Mouse (Mus musculus) C2C12 (cell line): ENCODE data around the gene Me1. TPM values are rescaled to one million over a fixed set of nuclear protein-coding genes. Genes with fewer than 3 reads are reported as not detected.

Experiments used
- H3K27me3 ChIP-seq: one replicate; pipeline ENCODE4 v1.6.1; 2011; ENCODE audit not compliant: control insufficient read depth, insufficient read depth, insufficient read length
- H3K36me3 ChIP-seq: one replicate; pipeline ENCODE4 v1.6.1; 2011; ENCODE audit not compliant: control insufficient read depth, insufficient read depth
- H3K4me3 ChIP-seq: one replicate; pipeline ENCODE4 v1.5.1; 2011; ENCODE audit warnings: mild to moderate bottlenecking, control low read depth; ENCODE audit not compliant: poor library complexity, insufficient read depth, severe bottlenecking
- H3K79me2 ChIP-seq: one replicate; pipeline ENCODE4 v1.6.1; 2011; ENCODE audit not compliant: control insufficient read depth, insufficient read depth
- H3K79me3 ChIP-seq: one replicate; pipeline ENCODE4 v1.6.1; 2011; ENCODE audit warnings: low read depth, control low read depth
- H3ac ChIP-seq: one replicate; pipeline ENCODE3; 2011; ENCODE audit warnings: low read depth; ENCODE audit not compliant: control insufficient read depth, insufficient read length
- CEBPB ChIP-seq: IDR thresholded peaks from one replicate; pipeline ENCODE4 v1.6.1; 2011; ENCODE audit warnings: low read depth, mild to moderate bottlenecking, control low read depth, moderate library complexity
- CTCF ChIP-seq: IDR thresholded peaks from one replicate; pipeline ENCODE4 v1.5.1; 2011; ENCODE audit not compliant: control insufficient read depth, insufficient read depth, insufficient read length
- FOSL1 ChIP-seq: IDR thresholded peaks from one replicate; pipeline ENCODE4 v1.8.0; 2011; ENCODE audit warnings: mild to moderate bottlenecking, low read length; ENCODE audit not compliant: poor library complexity, insufficient read depth, severe bottlenecking
- MAX ChIP-seq: IDR thresholded peaks from one replicate; pipeline ENCODE4 v1.6.1; 2011; ENCODE audit warnings: mild to moderate bottlenecking, control low read depth
- MYOD1 ChIP-seq: IDR thresholded peaks from one replicate; pipeline ENCODE4 v1.6.1; 2011; ENCODE audit warnings: low read depth; ENCODE audit not compliant: control insufficient read depth, insufficient read length
- MYOG ChIP-seq: IDR thresholded peaks from one replicate; pipeline ENCODE4 v1.6.1; 2011; ENCODE audit not compliant: control insufficient read depth, insufficient read length; ENCODE audit errors: extremely low read depth
- USF1 ChIP-seq: IDR thresholded peaks from one replicate; pipeline ENCODE4 v1.6.1; 2011; ENCODE audit warnings: low read depth, mild to moderate bottlenecking, control low read depth, moderate library complexity
- polyA plus RNA-seq: library from polyadenylated mRNA; unstranded; fragments of >200 nt; fragmentation: generic; extraction: Trizol; gene quantifications from one replicate; pipeline ENCODE4 v1.2.1, GENCODE M21; 2012; ENCODE audit warnings: missing spikeins

Me1 gene
- polyA plus RNA-seq, 1 experiment = 50.1 TPM

- no peaks in the 10 kb centered on the region for H3K27me3 ChIP-seq
- no peaks in the 10 kb centered on the region for H3K79me2 ChIP-seq
- TF ChIP-seq CTCF (no peak), USF1 (no peak), FOSL1 (no peak), MAX (no peak), CEBPB (no peak)
- no peak overlapping the region for H3K4me3 ChIP-seq
- no peak overlapping the region for H3ac ChIP-seq
- no peaks in the 10 kb centered on the region for H3K79me3 ChIP-seq
- H3K36me3 ChIP-seq = no peaks in the 10 kb centered on the region
Observed at GRCm38 (mm10) chr9:86728214-86728814, 32.6 kb upstream of the Me1 start.

- no peaks in the 10 kb centered on the region for H3K79me3 ChIP-seq
- H3K36me3 ChIP-seq = no peaks in the 10 kb centered on the region
- TF ChIP-seq MYOD1 (no peak), FOSL1 (no peak), CEBPB (no peak), MAX (no peak), MYOG (no peak), CTCF (no peak), USF1 (no peak)
- no peaks in the 10 kb centered on the region for H3K79me2 ChIP-seq
- H3ac ChIP-seq = no peak overlapping the region
- H3K27me3 ChIP-seq = no peaks in the 10 kb centered on the region
- no peak overlapping the region for H3K4me3 ChIP-seq
Observed at GRCm38 (mm10) chr9:86726381-86726720, 30.6 kb upstream of the Me1 start.

DNA sequence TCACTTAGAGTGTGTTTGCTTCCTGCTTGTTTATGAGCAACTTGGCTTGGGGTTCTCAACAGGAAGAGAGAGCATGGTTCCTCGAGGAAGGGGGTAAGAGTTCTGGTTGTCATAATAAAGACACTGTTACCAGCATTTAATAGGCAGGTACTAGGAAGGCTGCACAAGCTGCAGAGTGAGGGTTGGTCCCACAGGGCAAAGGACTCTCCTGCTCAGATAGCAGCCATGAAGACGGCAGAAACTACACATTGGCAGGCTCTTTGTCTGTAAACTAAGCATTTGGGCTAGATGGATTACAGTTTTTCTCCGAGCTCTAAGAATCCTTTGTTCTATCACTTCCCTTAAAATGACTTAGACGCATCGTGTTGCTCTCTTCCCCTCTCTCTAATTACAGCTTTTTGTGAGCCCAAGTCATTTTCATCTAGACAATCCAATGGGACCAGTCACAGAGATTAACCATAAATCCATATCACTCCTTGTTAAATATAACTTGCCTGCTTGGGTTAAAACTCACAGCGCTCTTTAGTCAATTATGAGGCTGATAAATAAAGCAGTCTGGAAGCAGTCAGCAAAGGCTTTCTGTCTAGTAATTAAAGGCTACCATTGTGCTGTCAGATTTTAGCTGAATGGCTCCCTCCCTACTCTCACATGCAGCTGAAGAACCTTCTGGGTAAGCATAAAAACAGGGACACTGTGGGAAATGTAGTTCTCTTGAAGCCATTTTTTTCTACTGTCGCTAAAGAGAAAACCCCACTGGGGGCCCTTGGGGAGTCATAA lies 30.0 kb upstream of the Me1 start:
- Histone ChIP-seq H3K27me3 (no peaks in the 10 kb centered on the region), H3K79me2 (no peaks in the 10 kb centered on the region), H3K4me3 (no peak overlapping the region), H3K36me3 (no peaks in the 10 kb centered on the region), H3K79me3 (no peaks in the 10 kb centered on the region), H3ac (no peak overlapping the region)
- no peak for TF ChIP-seq CTCF
- no peak for TF ChIP-seq USF1
- no peak for TF ChIP-seq MAX
- no peak for TF ChIP-seq MYOD1
- no peak for TF ChIP-seq FOSL1
- TF ChIP-seq MYOG = no peak

DNA sequence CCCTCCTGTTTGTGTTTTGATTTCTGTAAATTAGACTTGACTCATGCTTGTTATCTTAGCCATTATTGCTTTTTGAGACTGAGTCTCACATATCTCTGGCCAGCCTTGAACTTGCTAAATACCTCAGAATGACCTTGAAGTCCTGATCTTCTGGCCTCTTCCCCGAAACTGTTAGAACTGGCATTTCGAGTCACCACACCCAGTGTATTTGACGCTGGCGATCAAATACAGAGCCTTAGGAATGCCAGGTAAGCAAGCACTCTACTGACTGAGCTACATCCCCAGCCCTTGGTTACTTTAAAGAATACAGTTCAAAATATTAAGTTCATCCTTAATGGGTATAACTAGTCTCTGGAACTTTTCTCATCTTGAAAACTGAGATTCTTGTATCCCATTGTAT lies 29.3 kb upstream of the Me1 start:
- TF ChIP-seq FOSL1 = no peak
- no peak for TF ChIP-seq CEBPB
- no peak for TF ChIP-seq MYOG
- TF ChIP-seq MYOD1 = no peak
- TF ChIP-seq USF1 = no peak
- no peak for TF ChIP-seq MAX
- TF ChIP-seq CTCF = no peak
- Histone ChIP-seq H3K4me3 (no peak overlapping the region), H3ac (no peak overlapping the region), H3K36me3 (no peaks in the 10 kb centered on the region), H3K27me3 (no peaks in the 10 kb centered on the region), H3K79me3 (no peaks in the 10 kb centered on the region), H3K79me2 (no peaks in the 10 kb centered on the region)

DNA sequence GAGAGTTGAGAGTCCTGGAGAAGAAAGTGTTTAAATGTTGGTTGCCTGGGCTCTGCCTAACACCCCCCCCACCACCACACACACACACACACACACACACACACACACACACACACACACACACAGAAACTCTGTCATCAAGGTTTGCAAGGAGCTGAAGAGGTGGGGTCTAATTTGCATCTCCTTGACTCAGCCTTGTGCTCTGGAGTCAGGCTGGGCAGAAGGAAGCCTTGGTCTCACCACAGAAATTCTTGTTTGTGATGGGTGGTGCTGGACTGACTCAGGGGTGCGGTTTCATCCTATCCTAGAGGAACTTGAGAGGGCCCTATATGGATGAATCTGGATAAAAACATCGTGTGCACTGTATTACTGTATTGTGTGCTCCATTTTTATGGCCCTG lies 25.0 kb upstream of the Me1 start:
- H3K4me3 ChIP-seq = no peak overlapping the region
- H3K79me2 ChIP-seq = no peaks in the 10 kb centered on the region
- no peak for TF ChIP-seq USF1
- TF ChIP-seq FOSL1 = no peak
- TF ChIP-seq MYOD1 = no peak
- no peak for TF ChIP-seq CTCF
- TF ChIP-seq CEBPB = no peak
- TF ChIP-seq MAX = no peak
- TF ChIP-seq MYOG = no peak
- no peak overlapping the region for H3ac ChIP-seq
- H3K27me3 ChIP-seq = no peaks in the 10 kb centered on the region
- H3K79me3 ChIP-seq = no peaks in the 10 kb centered on the region
- H3K36me3 ChIP-seq = no peaks in the 10 kb centered on the region

DNA sequence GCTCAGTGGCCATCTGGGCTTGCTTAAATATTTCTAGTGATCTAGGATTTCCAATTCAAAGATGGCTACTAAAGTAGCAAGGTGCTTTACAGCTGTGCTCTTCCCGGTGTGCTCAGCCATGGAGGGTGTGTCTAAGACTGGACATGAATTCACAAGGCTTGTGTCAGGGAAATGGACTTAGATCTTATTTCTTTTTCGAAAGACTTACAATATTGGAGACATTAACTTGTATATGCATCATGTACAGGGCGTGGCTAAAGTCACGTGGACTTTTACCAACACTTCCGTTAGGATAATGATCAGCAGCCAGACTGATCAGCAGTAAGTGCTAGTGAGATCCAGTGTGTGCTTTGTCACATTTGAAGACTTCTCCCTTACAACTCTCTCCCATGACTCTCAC lies 24.5 kb upstream of the Me1 start:
- TF ChIP-seq MYOD1 (no peak), FOSL1 (no peak), CTCF (no peak), USF1 (no peak), MAX (no peak), CEBPB (no peak), MYOG (no peak)
- no peaks in the 10 kb centered on the region for H3K79me2 ChIP-seq
- no peaks in the 10 kb centered on the region for H3K27me3 ChIP-seq
- H3ac ChIP-seq = no peak overlapping the region
- no peak overlapping the region for H3K4me3 ChIP-seq
- no peaks in the 10 kb centered on the region for H3K79me3 ChIP-seq
- H3K36me3 ChIP-seq = no peaks in the 10 kb centered on the region
